Mouse (Mus musculus) ES-Bruce4 (cell line): ENCODE results near the gene Ttyh2.

ENCODE experiments used
- CTCF ChIP-seq: IDR thresholded peaks from one replicate; pipeline ENCODE4 v1.8.1; 2011; ENCODE audit warnings: low read depth, low read length
- EP300 ChIP-seq: IDR thresholded peaks from 2 replicates; pipeline ENCODE4 v1.6.1; 2011; ENCODE audit warnings: low read depth, low read length; ENCODE audit not compliant: insufficient read depth

DNA sequence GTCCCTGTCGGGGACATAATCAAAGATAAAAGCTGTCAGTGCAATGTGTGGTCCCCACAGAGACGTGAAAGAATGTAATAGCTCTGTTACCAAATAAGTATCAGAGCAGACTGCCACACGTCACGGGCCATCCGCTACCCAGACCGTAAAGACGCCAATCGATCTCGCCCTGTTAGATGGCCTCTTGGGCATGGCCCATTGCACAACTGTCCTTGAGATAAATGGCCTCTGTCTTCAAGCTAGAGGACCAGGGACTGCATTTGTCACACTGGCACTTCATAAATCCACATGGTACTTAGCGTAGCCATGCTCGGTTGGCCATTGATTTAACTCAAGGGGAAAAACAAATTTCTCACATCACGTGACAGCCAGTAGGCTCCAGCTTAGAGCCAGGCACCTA is 36.6 kb downstream of the Ttyh2 start:
- TF ChIP-seq CTCF (no peak), EP300 (no peak)
